Mouse (Mus musculus) gastrocnemius, adult 2 months (tissue): ENCODE results near the gene Gm20388. TPM values are rescaled to one million over a fixed set of nuclear protein-coding genes. Genes with fewer than 3 reads are reported as not detected.
A peak's percentile ranks its signal among the peaks of the same experiment; 100 is the strongest.

Experiments
- DNase-seq: peaks from one replicate; pipeline ENCODE4 v3.0.0; 2022
- H3K27ac ChIP-seq: fragments of 200-600 bp; 2 replicates; pipeline ENCODE4 v1.8.1; 2022; ENCODE audit warnings: mild to moderate bottlenecking
- H3K4me3 ChIP-seq: fragments of 200-600 bp; 2 replicates; pipeline ENCODE4 v1.8.1; 2022; ENCODE audit warnings: mild to moderate bottlenecking, moderate library complexity
- CTCF ChIP-seq: fragments of 200-600 bp; IDR thresholded peaks from 2 replicates; pipeline ENCODE4 v1.8.1; 2022; ENCODE audit warnings: antibody characterized with exemption, mild to moderate bottlenecking, moderate library complexity
- intact Hi-C: fragments of 180-260 bp; cut with DNase I; formaldehyde crosslinking; loops from one replicate; pipeline ENCODE4 v1.15.1; 2025
- total RNA-seq, 2 experiments: library from RNA; stranded (reverse); gene quantifications; 2 replicates each; pipeline ENCODE4 v1.2.3; 2021

Gene Gm20388
- total RNA-seq, 2 experiments from 2014 or later, result 6.1 to 15.0 TPM

GRCm38 (mm10) chr8:121124547-121125239 lies 1214.1 kb downstream of the Gm20388 start:
- intact Hi-C loops, result no loop called here

GRCm38 (mm10) chr8:121125311-121125876 lies 1214.8 kb downstream of the Gm20388 start:
- H3K27ac ChIP-seq, result peak overlapping the region; percentile 58
- intact Hi-C loops, result no loop called here
- DNase-seq, result peak; percentile 65
- peak; percentile 48 for TF ChIP-seq CTCF
- peak overlapping the region; percentile 64 for H3K4me3 ChIP-seq

More at GRCm38 (mm10) chr8:121124547-121125239, 1214.1 kb downstream of the Gm20388 start:
- DNase-seq, result no peak
- Histone ChIP-seq H3K27ac (no peak overlapping the region), H3K4me3 (no peak overlapping the region)
- TF ChIP-seq CTCF, result no peak

GRCm38 (mm10) chr8:121126191-121126590 lies 1215.5 kb downstream of the Gm20388 start:
- H3K27ac ChIP-seq, result no peak overlapping the region
- no peak for DNase-seq
- no peak for TF ChIP-seq CTCF
- no peak overlapping the region for H3K4me3 ChIP-seq
- intact Hi-C loops, result no loop called here

GRCm38 (mm10) chr8:121126694-121127093 lies 1216.1 kb downstream of the Gm20388 start:
- DNase-seq, result no peak
- intact Hi-C loops, result no loop called here
- TF ChIP-seq CTCF, result no peak
- Histone ChIP-seq H3K4me3 (no peak overlapping the region), H3K27ac (no peak overlapping the region)

GRCm38 (mm10) chr8:121127291-121127701 lies 1216.7 kb downstream of the Gm20388 start:
- no peak overlapping the region for H3K4me3 ChIP-seq
- no peak for TF ChIP-seq CTCF
- intact Hi-C loops, result no loop called here
- DNase-seq, result no peak
- H3K27ac ChIP-seq, result no peak overlapping the region

GRCm38 (mm10) chr8:121127756-121128375 lies 1217.2 kb downstream of the Gm20388 start, which contains the start of gene Foxl1:
TSS of gene Foxl1 (plus strand) at chr8:121127940.
- DNase-seq, result no peak
- H3K27ac ChIP-seq, result no peak within 1 kb of the TSS
- no peak for TF ChIP-seq CTCF
- intact Hi-C loops, result no loop called here
- H3K4me3 ChIP-seq, result peak within 1 kb of the TSS; percentile 11; the same call in 1 of the 2 replicates

GRCm38 (mm10) chr8:121128531-121129264 lies 1218.1 kb downstream of the Gm20388 start:
- intact Hi-C loops, result no loop called here
- H3K4me3 ChIP-seq, result peak overlapping the region; percentile 11; the same call in 1 of the 2 replicates
- DNase-seq, result no peak
- no peak for TF ChIP-seq CTCF
- H3K27ac ChIP-seq, result no peak overlapping the region

- H3K4me3 ChIP-seq, result no peak overlapping the region
- H3K27ac ChIP-seq, result no peak overlapping the region
- no peak for TF ChIP-seq CTCF
- intact Hi-C loops, result no loop called here
- no peak for DNase-seq
Measured at GRCm38 (mm10) chr8:121129265-121129940, 1218.8 kb downstream of the Gm20388 start.

- peak; percentile 40 for TF ChIP-seq CTCF
- intact Hi-C loops, result no loop called here
- no peak for DNase-seq
- H3K4me3 ChIP-seq, result no peak overlapping the region
- no peak overlapping the region for H3K27ac ChIP-seq
Measured at GRCm38 (mm10) chr8:121130522-121130921, 1219.9 kb downstream of the Gm20388 start.

- Histone ChIP-seq H3K4me3 (no peak overlapping the region), H3K27ac (no peak overlapping the region)
- no peak for DNase-seq
- TF ChIP-seq CTCF, result no peak
- intact Hi-C loops, result no loop called here
Measured at GRCm38 (mm10) chr8:121132961-121133513, 1222.4 kb downstream of the Gm20388 start.

- DNase-seq, result no peak
- no peak overlapping the region for H3K27ac ChIP-seq
- H3K4me3 ChIP-seq, result no peak overlapping the region
- TF ChIP-seq CTCF, result no peak
- intact Hi-C loops, result no loop called here
Measured at GRCm38 (mm10) chr8:121134102-121134501, 1223.5 kb downstream of the Gm20388 start.

- no peak for DNase-seq
- no peak overlapping the region; the same call in 1 of the 2 replicates for H3K27ac ChIP-seq
- intact Hi-C loops, result no loop called here
Measured at GRCm38 (mm10) chr8:121134512-121134911, 1223.9 kb downstream of the Gm20388 start.

More at GRCm38 (mm10) chr8:121134512-121134911, 1223.9 kb downstream of the Gm20388 start:
- TF ChIP-seq CTCF, result no peak
- no peak overlapping the region for H3K4me3 ChIP-seq
